Mouse (Mus musculus): ENCODE measurements around the gene Tbx4.

DNA sequence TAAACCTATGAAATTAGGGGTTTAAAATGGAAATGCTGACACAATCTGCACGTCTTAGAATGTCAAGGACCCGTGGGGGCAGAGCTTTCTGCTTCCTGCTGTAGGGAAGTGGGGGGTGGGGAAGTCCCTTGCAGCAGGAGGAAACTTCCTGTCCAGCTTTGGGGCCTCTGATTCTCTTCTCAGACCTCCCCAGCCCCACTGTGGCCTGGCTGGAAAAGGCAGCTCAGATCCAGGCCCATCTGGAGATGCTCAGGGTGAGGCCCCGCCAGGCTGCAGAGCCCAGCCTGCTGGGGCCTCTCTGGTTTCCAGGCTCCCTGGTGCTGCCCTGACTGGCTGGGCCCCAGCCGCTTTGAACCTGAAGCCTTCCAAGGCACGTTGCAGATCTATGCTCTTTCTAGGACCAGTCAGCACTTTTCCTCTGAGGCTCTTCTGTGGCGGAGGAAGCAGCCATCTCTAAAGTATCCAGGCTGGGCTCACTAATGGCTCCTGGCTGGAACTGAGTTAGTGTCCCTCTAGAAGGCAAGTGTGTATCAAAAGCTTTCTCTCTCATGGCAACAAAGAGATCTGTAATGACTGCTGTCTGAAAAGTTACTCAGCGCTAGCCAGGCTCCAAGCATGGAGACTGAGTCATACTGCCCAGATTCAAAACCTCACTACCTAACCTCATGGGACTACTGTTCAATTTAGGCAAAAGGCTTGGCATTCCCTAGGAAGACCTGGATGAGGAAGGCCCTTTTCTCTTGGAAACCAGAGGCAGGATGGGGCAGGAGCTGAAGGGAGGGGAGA is 55.8 kb downstream of the Tbx4 start:
- TF ChIP-seq CTCF (IDR thresholded peaks at IDR 0.05; ENCODE audit: extremely low read depth, insufficient read depth, insufficient read length, insufficient replicate concordance) = no peak
- TF ChIP-seq POLR2A (IDR thresholded peaks at IDR 0.05; ENCODE audit: low read depth, low read length) = no peak
